Mouse (Mus musculus) testis, adult 2 months (tissue): ENCODE results near the gene Eef1g. TPM values are rescaled to one million over a fixed set of nuclear protein-coding genes. Genes with fewer than 3 reads are reported as not detected.

Source experiments
- H3K27ac ChIP-seq: fragments of 200-500 bp; 2 replicates; pipeline ENCODE4 v1.5.1; 2012; ENCODE audit warnings: low read depth, low read length; ENCODE audit not compliant: control insufficient read depth, insufficient read depth
- H3K27me3 ChIP-seq: fragments of 200-500 bp; 2 replicates; pipeline ENCODE4 v1.6.1; 2012; ENCODE audit warnings: mild to moderate bottlenecking, low read length, moderate library complexity; ENCODE audit not compliant: control insufficient read depth, insufficient read depth
- H3K36me3 ChIP-seq: fragments of 200-500 bp; 2 replicates; pipeline ENCODE4 v1.6.1; 2012; ENCODE audit warnings: mild to moderate bottlenecking, low read length; ENCODE audit not compliant: control insufficient read depth, insufficient read depth
- H3K4me1 ChIP-seq: fragments of 200-500 bp; 2 replicates; pipeline ENCODE4 v1.6.1; 2012; ENCODE audit warnings: low read length; ENCODE audit not compliant: control insufficient read depth, insufficient read depth
- H3K4me3 ChIP-seq: fragments of 200-500 bp; 2 replicates; pipeline ENCODE4 v1.5.1; 2012; ENCODE audit warnings: low read depth, mild to moderate bottlenecking, low read length, moderate library complexity, mixed read lengths; ENCODE audit not compliant: control insufficient read depth
- CTCF ChIP-seq: fragments of 200-500 bp; IDR thresholded peaks from 2 replicates; pipeline ENCODE4 v1.5.1; 2012; ENCODE audit warnings: low read depth, mild to moderate bottlenecking, inconsistent platforms, low read length, moderate library complexity; ENCODE audit not compliant: control insufficient read depth, insufficient read depth, insufficient replicate concordance
- POLR2A ChIP-seq: fragments of 200-500 bp; IDR thresholded peaks from 2 replicates; pipeline ENCODE4 v1.6.1; 2012; ENCODE audit warnings: low read depth, mild to moderate bottlenecking, inconsistent platforms, low read length, moderate library complexity; ENCODE audit not compliant: control insufficient read depth
- polyA plus RNA-seq: library from polyadenylated mRNA; depleted of rRNA; stranded (reverse); fragments of >200 nt; gene quantifications from 2 replicates; pipeline ENCODE4 v1.2.3, GENCODE M21; 2012

Gene Eef1g
- polyA plus RNA-seq, 1 experiment = 506 TPM

GRCm38 (mm10) chr19:8950190-8950589 is 16.7 kb upstream of the Eef1g start:
- no peak overlapping the region for H3K27ac ChIP-seq
- TF ChIP-seq POLR2A = no peak
- TF ChIP-seq CTCF = no peak
- no peak overlapping the region for H3K4me3 ChIP-seq
- no peaks in the 10 kb centered on the region; the same call in 1 of the 2 replicates for H3K4me1 ChIP-seq
- peaks cover 16% of the 10 kb centered on the region for H3K36me3 ChIP-seq
- no peaks in the 10 kb centered on the region for H3K27me3 ChIP-seq

- H3K27ac ChIP-seq = no peak overlapping the region
- TF ChIP-seq CTCF (no peak), POLR2A (no peak)
- H3K4me3 ChIP-seq = no peak overlapping the region
- no peaks in the 10 kb centered on the region; the same call in 1 of the 2 replicates for H3K4me1 ChIP-seq
- H3K36me3 ChIP-seq = peaks cover 13% of the 10 kb centered on the region
- H3K27me3 ChIP-seq = no peaks in the 10 kb centered on the region
These were observed 14.6 kb upstream of the Eef1g start for GRCm38 (mm10) chr19:8952241-8952640.

DNA sequence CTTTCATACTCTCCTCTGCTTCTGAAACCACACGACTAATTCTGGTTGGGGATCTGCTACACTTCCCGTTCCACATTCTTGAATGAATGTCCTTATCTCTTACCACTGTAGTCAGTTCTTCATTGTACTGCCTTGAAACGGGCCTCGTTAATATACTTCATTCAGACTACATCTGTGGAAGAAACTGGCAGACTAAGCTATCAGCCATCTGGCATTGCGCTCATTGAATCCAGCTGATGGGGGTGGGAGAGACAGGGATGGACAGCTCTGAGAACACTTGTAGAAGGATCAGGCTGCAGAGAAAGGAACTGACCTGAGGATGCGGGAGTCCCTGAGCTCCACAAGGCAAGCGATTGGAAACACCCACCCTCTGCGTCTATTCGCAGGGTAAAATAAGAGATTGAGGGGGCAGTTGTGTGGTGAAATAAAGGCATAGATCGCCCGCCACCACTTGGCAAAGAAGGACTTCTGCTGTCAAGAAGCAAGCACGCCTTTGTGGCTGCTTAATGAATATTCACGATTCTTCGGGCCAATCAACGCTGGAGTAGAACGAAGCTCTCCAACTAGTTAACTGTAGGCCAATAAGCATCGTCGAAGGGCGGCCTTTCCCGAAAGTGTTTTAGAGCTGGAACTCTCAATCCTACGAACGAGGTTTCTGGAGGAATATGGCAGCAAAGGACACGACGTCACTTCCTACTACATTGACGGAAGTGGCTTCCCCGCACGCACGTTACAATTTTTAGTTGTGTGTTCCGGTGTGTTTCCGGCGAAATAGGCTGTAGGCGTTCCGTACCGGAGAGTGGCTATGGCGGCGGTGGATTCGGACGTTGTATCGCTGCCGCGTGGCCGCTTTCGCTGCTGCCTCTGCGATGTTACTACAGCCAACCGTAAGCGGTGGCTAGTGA is 13.5 kb upstream of the Eef1g start, which contains the start of gene Tut1:
Gene Tut1, plus strand, starts transcription at position 713 of the 905 bp plus-strand sequence.
- TF ChIP-seq POLR2A = peak; percentile 87
- TF ChIP-seq CTCF = no peak
- Histone ChIP-seq H3K27me3 (no peaks in the 10 kb centered on the region), H3K4me3 (peak within 1 kb of the TSS; percentile 84), H3K36me3 (peaks cover 10% of the 10 kb centered on the region), H3K27ac (peak within 1 kb of the TSS; percentile 77), H3K4me1 (no peaks in the 10 kb centered on the region; the same call in 1 of the 2 replicates)

DNA sequence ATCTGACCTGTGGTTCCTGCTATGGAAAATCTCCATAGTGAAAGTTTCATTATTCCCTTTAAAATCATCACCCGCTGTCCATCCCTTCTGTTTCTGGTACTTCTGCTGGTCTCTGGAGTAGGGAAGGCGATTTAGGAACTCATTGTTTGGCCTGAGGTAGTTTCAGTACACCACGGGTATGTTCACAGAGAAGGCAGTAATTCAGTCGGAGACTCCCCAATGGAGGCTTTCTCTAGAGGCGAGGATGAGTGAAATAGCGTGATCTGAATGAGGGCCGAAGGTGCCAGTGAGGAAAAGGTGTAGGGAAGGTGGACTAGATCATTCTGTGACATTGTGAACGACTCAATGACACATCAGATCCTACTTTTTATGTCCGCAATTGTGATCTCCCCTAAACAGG is 12.7 kb upstream of the Eef1g start:
- H3K27ac ChIP-seq = peak overlapping the region; percentile 77
- H3K4me3 ChIP-seq = peak overlapping the region; percentile 84
- H3K4me1 ChIP-seq = no peaks in the 10 kb centered on the region; the same call in 1 of the 2 replicates
- TF ChIP-seq CTCF = no peak
- TF ChIP-seq POLR2A = no peak
- no peaks in the 10 kb centered on the region for H3K27me3 ChIP-seq
- peaks cover 8% of the 10 kb centered on the region for H3K36me3 ChIP-seq

GRCm38 (mm10) chr19:8962256-8962655 is 4.6 kb upstream of the Eef1g start:
- TF ChIP-seq CTCF (no peak), POLR2A (no peak)
- Histone ChIP-seq H3K27me3 (no peaks in the 10 kb centered on the region), H3K27ac (no peak overlapping the region), H3K4me1 (peaks cover 2% of the 10 kb centered on the region), H3K36me3 (peaks cover 6% of the 10 kb centered on the region; the same call in 1 of the 2 replicates), H3K4me3 (no peak overlapping the region)

- Histone ChIP-seq H3K4me3 (peak overlapping the region; percentile 98), H3K4me1 (peaks cover 5% of the 10 kb centered on the region), H3K27me3 (no peaks in the 10 kb centered on the region), H3K27ac (peak overlapping the region; percentile 98), H3K36me3 (peaks cover 4% of the 10 kb centered on the region; the same call in 1 of the 2 replicates)
- TF ChIP-seq CTCF (no peak), POLR2A (no peak)
These were observed 1.8 kb upstream of the Eef1g start for GRCm38 (mm10) chr19:8965075-8965474.

DNA sequence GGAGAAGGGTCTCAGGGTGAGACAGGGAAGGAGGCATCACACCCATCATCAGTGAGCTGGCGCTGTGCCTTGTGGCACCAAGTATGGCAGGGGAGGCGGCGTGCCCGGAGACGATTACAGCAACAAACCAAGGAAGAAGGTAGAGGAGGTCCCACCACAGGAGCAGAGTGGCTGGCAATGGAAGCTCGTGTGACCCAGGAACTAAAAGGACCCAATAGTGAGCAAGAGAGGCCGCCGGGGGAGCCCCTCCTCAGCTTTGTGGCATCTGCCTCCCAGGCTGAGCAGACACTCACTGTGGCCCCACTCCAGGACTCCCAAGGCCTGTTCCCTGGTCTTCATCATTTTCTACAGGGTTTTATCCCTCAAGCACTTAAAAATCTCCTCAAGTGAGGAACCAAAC is 1.1 kb upstream of the Eef1g start:
- H3K27ac ChIP-seq = peak overlapping the region; percentile 98
- no peaks in the 10 kb centered on the region for H3K27me3 ChIP-seq
- TF ChIP-seq CTCF (no peak), POLR2A (no peak; the same call in 1 of the 2 replicates)
- peaks cover 4% of the 10 kb centered on the region; the same call in 1 of the 2 replicates for H3K36me3 ChIP-seq
- peaks cover 5% of the 10 kb centered on the region for H3K4me1 ChIP-seq
- peak overlapping the region; percentile 98 for H3K4me3 ChIP-seq
